Mouse (Mus musculus) midbrain, postnatal 0 days (tissue): ENCODE measurements around the gene Atp6v0a1. TPM values are rescaled to one million over a fixed set of nuclear protein-coding genes. Genes with fewer than 3 reads are reported as not detected.

Experiments used
- ATAC-seq: fragments of 200-750 bp; cut with Nextera tagmentation; 2 replicates; pipeline ENCODE4 v1.8.0; 2017; ENCODE audit warnings: moderate number of reproducible peaks, mild to moderate bottlenecking, moderate TSS enrichment, moderate library complexity; ENCODE audit not compliant: low FRiP score
- DNase-seq: peaks from one replicate; pipeline ENCODE4 v3.0.0-alpha.2; 2015; ENCODE audit warnings: low spot score
- H3K27ac ChIP-seq: fragments of 300-500 bp; sonication (generic); 2 replicates; pipeline ENCODE4 v1.5.1; 2014; ENCODE audit warnings: low read depth, mild to moderate bottlenecking, low read length, mixed read lengths
- H3K27me3 ChIP-seq: fragments of 300-500 bp; sonication (generic); 2 replicates; pipeline ENCODE4 v1.6.1; 2014; ENCODE audit warnings: low read length, control low read depth, mixed read lengths; ENCODE audit not compliant: insufficient read depth
- H3K36me3 ChIP-seq: fragments of 300-500 bp; sonication (generic); 2 replicates; pipeline ENCODE4 v1.6.1; 2014; ENCODE audit warnings: low read length, control low read depth, mixed read lengths; ENCODE audit not compliant: insufficient read depth
- H3K4me1 ChIP-seq: fragments of 300-500 bp; sonication (generic); 2 replicates; pipeline ENCODE4 v1.6.1; 2014; ENCODE audit warnings: mild to moderate bottlenecking, control low read depth, antibody characterized with exemption, low read length, mixed read lengths; ENCODE audit not compliant: insufficient read depth
- H3K4me2 ChIP-seq: fragments of 300-500 bp; sonication (generic); 2 replicates; pipeline ENCODE4 v1.6.1; 2014; ENCODE audit warnings: low read depth, mild to moderate bottlenecking, low read length, mixed read lengths; ENCODE audit not compliant: poor library complexity, severe bottlenecking
- H3K4me3 ChIP-seq: fragments of 300-500 bp; sonication (generic); 2 replicates; pipeline ENCODE4 v1.5.1; 2014; ENCODE audit warnings: low read depth, mild to moderate bottlenecking, low read length, moderate library complexity
- H3K9ac ChIP-seq: fragments of 300-500 bp; sonication (generic); replicated peaks from 2 replicates; pipeline ENCODE4 v1.6.1; 2014; ENCODE audit warnings: mild to moderate bottlenecking, low read length, moderate library complexity, mixed read lengths; ENCODE audit not compliant: poor library complexity, severe bottlenecking
- H3K9me3 ChIP-seq: fragments of 300-500 bp; sonication (generic); 2 replicates; pipeline ENCODE4 v1.6.1; 2016; ENCODE audit warnings: low read length, control low read depth
- CTCF ChIP-seq: IDR thresholded peaks from 2 replicates; pipeline ENCODE4 v1.5.1; 2016; ENCODE audit warnings: antibody characterized with exemption, mild to moderate bottlenecking
- WGBS: fragments of 180-500 bp; shearing (Covaris S2); extraction: QIAGEN DNeasy Blood & Tissue Kit; methylation state at CpG from one replicate; pipeline ENCODE4 v1.1.7; 2014; 5-methylcytosine and 5-hydroxymethylcytosine counted together
- polyA plus RNA-seq: library from polyadenylated mRNA; unstranded; fragments of >200 nt; fragmentation: Nextera tagmentation; extraction: Ambion mirVana; gene quantifications from 2 replicates; pipeline ENCODE4 v1.2.1, GENCODE M21; 2015
- total RNA-seq: library from RNA; depleted of rRNA; stranded (reverse); fragments of >200 nt; gene quantifications from 2 replicates; pipeline ENCODE4 v1.2.3, GENCODE M21; 2014

Atp6v0a1 gene
- total and polyA plus RNA-seq, 2 experiments from 2014 or later, result 204 to 242 TPM

DNA sequence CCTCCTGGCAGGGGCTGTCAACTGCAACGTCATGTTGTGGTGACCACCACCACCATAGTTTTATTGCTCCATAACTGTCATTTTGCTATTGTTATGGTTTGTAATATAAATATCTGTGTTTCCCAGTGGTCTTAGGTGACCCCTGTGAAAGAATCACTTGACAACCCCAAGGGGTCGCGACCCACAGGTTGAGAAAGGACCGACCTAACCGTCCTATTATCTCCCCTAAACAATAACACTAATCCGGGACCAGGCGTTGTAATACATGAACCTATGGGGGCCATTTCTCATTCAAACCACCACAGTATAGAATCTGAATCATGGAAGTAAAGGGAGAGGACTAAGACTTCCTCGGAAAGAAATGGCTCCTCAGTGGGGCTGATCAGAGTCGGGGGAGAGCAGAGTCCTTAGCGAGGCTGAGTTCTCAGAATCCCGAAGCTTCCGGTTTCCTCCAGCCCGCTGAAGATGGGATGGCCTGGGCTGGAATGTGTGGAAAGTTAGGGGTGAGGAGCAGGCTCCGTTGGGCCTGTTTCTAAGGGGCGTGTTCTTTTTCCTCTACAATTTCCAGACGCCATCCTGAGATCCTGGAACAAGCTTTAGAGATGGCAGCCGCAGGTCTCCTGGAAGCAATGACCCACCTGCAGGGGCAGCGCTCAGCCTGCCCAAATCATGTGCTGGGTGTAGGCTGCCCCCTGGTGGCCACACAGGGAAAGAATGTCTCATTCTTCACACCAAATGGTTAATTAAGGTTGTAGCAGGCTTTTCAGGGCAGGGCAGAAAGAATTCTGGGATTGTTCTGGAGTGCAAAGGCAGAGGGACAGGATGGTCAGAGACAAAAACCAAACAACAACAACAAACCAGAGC lies 57.5 kb downstream of the Atp6v0a1 start:
- TF ChIP-seq CTCF, result peak; percentile 99
- Histone ChIP-seq H3K36me3 (peaks cover 26% of the 10 kb centered on the region), H3K27ac (peak overlapping the region; percentile 52), H3K4me2 (peak overlapping the region; percentile 49), H3K4me3 (peak overlapping the region; percentile 20), H3K4me1 (peaks cover 6% of the 10 kb centered on the region), H3K9ac (no peak overlapping the region), H3K27me3 (no peaks in the 10 kb centered on the region), H3K9me3 (no peaks in the 10 kb centered on the region)
- WGBS, result 12% methylated on average over 18 of the region's 18 CpGs
- DNase-seq (peak; percentile 86), ATAC-seq (0 out of 2 replicates have a peak, but pooled peaks have one; percentile 29)

DNA sequence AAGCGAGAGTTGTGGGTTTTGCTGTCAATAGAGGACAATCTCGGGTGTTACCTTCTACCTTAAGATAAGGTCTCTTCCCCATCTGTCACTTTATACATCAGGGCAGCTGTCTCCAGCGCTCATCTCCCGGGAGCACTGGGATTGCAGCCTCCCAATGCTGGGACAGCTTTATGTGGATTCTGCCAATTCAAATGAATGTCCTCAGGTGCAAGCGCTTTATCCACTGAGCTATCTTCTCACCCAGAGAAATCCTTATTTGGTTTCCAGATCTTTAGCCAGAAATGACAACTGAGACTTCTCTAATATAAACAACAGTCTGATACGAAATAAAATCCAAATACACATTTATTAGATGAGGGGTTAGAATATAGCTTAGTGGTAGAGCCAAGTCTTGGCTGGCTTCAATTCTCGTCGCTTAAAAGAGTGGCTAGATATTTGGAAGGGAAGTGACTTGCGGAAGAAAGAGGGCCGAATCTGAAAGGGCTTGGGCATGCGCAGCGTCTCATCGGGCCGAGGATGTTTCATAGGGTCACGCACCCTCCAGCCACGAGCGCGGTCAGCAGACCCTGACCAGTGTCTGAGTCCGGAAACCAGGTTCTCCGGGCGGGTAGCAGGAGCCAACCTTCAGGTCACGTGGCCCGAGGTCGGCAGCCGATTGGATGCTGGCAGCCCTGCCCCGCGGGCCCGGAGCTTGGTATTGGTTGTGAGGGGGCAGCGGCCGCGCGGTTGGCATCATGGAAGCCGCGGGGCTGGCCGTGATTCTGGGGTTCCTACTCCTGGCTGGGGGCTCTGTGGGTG lies 60.3 kb downstream of the Atp6v0a1 start, which contains the start of gene Naglu:
Naglu (plus strand) TSS at position 622 of the 798 bp plus-strand sequence.
- peak within 1 kb of the TSS; percentile 77 for H3K27ac ChIP-seq
- peak within 1 kb of the TSS; percentile 78 for H3K9ac ChIP-seq
- H3K9me3 ChIP-seq, result no peaks in the 10 kb centered on the region
- H3K4me1 ChIP-seq, result peaks cover 6% of the 10 kb centered on the region
- 4% methylated on average over 35 of the region's 35 CpGs for WGBS
- TF ChIP-seq CTCF, result no peak
- DNase-seq (peak; percentile 96), ATAC-seq (peak; percentile 77)
- H3K27me3 ChIP-seq, result no peaks in the 10 kb centered on the region
- H3K36me3 ChIP-seq, result 0 out of 2 replicates have a peak, but pooled peaks cover 4% of the 10 kb centered on the region
- peak within 1 kb of the TSS; percentile 98 for H3K4me2 ChIP-seq
- H3K4me3 ChIP-seq, result peak within 1 kb of the TSS; percentile 80

DNA sequence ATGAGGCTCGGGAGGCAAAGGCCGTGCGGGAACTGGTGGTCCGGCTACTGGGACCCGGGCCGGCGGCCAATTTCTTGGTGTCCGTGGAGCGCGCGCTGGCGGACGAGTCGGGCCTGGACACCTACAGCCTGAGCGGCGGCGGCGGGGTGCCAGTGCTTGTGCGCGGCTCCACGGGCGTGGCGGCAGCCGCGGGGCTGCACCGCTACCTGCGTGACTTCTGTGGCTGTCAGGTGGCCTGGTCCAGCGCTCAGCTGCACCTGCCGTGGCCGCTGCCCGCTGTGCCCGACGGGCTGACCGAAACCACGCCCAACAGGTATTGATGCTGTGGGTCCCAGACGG lies 60.9 kb downstream of the Atp6v0a1 start:
- no peak for TF ChIP-seq CTCF
- DNase-seq, result no peak
- Histone ChIP-seq H3K9ac (peak overlapping the region; percentile 78), H3K4me2 (peak overlapping the region; percentile 98), H3K4me3 (peak overlapping the region; percentile 80), H3K4me1 (peaks cover 6% of the 10 kb centered on the region), H3K27ac (peak overlapping the region; percentile 77), H3K36me3 (0 out of 2 replicates have a peak, but pooled peaks cover 2% of the 10 kb centered on the region), H3K27me3 (no peaks in the 10 kb centered on the region), H3K9me3 (no peaks in the 10 kb centered on the region)
- WGBS, result under 1% methylated on average over 33 of the region's 36 CpGs
- ATAC-seq, result peak; percentile 62; the same call in 1 of the 2 replicates

DNA sequence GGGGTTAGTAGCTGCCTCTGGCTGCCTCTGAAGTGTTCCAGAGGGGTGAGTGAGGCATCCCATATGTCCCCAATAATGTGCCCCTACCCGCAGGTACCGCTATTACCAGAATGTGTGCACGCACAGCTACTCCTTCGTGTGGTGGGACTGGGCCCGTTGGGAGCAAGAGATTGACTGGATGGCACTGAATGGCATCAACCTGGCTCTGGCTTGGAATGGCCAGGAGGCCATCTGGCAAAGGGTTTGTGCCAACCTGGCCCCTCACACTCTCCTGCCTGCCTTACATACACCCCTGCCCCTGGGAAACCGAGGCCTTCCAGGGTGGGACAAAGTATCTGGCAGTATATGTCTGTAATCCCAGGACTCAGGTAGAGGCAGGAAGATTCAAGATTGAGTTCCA lies 61.7 kb downstream of the Atp6v0a1 start:
- no peaks in the 10 kb centered on the region for H3K9me3 ChIP-seq
- H3K4me1 ChIP-seq, result peaks cover 6% of the 10 kb centered on the region
- H3K27ac ChIP-seq, result no peak overlapping the region
- peak overlapping the region; percentile 80; the same call in 1 of the 2 replicates for H3K4me3 ChIP-seq
- H3K9ac ChIP-seq, result no peak overlapping the region
- ATAC-seq, result no peak
- DNase-seq, result no peak
- TF ChIP-seq CTCF, result no peak
- WGBS, result 78% methylated on average over 6 of the region's 6 CpGs
- no peaks in the 10 kb centered on the region for H3K36me3 ChIP-seq
- no peaks in the 10 kb centered on the region for H3K27me3 ChIP-seq
- peak overlapping the region; percentile 98 for H3K4me2 ChIP-seq

DNA sequence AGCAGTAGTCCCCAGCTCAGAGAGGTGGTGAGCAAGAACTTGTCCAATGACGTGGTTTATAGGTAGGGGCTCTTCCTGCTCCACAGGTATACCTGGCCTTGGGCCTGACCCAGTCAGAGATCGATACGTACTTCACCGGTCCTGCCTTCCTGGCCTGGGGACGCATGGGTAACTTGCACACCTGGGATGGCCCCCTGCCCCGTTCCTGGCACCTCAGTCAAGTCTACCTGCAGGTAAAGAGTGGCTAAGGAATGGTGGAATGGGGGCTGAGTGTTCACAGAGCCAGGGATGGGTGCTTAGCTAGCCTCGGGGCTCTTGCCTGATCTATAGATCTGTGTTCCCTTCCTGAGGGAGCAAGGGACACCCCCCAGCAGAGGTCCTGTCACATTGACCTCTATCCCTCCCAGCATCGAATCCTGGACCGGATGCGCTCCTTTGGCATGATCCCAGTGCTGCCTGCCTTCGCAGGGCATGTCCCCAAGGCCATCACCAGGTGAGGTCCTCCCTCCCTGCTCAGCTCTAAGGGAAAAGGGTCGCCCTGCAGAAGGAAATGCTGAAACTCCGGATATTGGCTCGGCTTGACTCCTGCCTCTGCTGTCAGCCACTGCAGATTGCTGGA lies 62.7 kb downstream of the Atp6v0a1 start:
- WGBS, result 76% methylated on average over 14 of the region's 14 CpGs
- ATAC-seq (no peak), DNase-seq (no peak)

More for the DNA sequence above, 62.7 kb downstream of the Atp6v0a1 start:
- H3K27me3 ChIP-seq, result no peaks in the 10 kb centered on the region
- no peaks in the 10 kb centered on the region for H3K36me3 ChIP-seq
- no peak for TF ChIP-seq CTCF
- H3K9me3 ChIP-seq, result no peaks in the 10 kb centered on the region
- H3K27ac ChIP-seq, result no peak overlapping the region
- H3K4me2 ChIP-seq, result no peak overlapping the region
- no peak overlapping the region for H3K9ac ChIP-seq
- H3K4me1 ChIP-seq, result peaks cover 6% of the 10 kb centered on the region
- no peak overlapping the region for H3K4me3 ChIP-seq
